Mouse (Mus musculus) Patski (cell line): ENCODE measurements around the gene Utf1. TPM values are rescaled to one million over a fixed set of nuclear protein-coding genes. Genes with fewer than 3 reads are reported as not detected.
A peak's percentile ranks its signal among the peaks of the same experiment; 100 is the strongest.

Experiments used
- ATAC-seq: fragments of 100-300 bp; one replicate; pipeline ENCODE4 v1.8.0; 2021
- CTCF ChIA-PET: fragments of 350-600 bp; sonication (Branson Sonifier 250); formaldehyde crosslinking; loops from one replicate; lab custom pipeline; 2022; ENCODE audit warnings: inconsistent platforms; lab: Charles Lee
- POLR2A ChIA-PET: fragments of 350-600 bp; sonication (Branson Sonifier 250); formaldehyde crosslinking; loops from one replicate; lab custom pipeline; 2022; ENCODE audit warnings: antibody characterized with exemption, inconsistent platforms; lab: Charles Lee
- DNase-seq: peaks from one replicate; pipeline ENCODE4 v3.0.0-alpha.2; 2011; ENCODE audit warnings: low read depth, low spot score
- H3K27me3 ChIP-seq: fragments of 371-371 bp; one replicate; pipeline ENCODE4 v1.5.1; 2021
- CTCF ChIP-seq: fragments of 100-300 bp; IDR thresholded peaks from one replicate; pipeline ENCODE4 v1.5.1; 2021
- in situ Hi-C: fragments of 300-500 bp; cut with MboI; formaldehyde crosslinking; loops from 3 replicates; pipeline ENCODE4 v1.11.1; 2018; ENCODE audit warnings: low pct_unique_long_range_greater_than_20kb, mixed read lengths
- polyA plus RNA-seq: library from polyadenylated mRNA; unstranded; gene quantifications from one replicate; pipeline ENCODE4 v1.2.3, GENCODE M21; 2021

Utf1 gene
- polyA plus RNA-seq, 1 experiment from 2014 or later = not detected

- no peak for DNase-seq
- TF ChIP-seq CTCF = no peak
- ChIA-PET CTCF (interaction anchor here (1.5 to 4.2 kb wide), 2 partner anchors 11 to 13 kb away, joined by 4 to 17 read pairs; no protein-coding TSS in a partner anchor), POLR2A (interaction anchor here (0.6 kb wide), 1 partner anchor 34 kb away, joined by 5 read pairs; no protein-coding TSS in a partner anchor)
- no peaks in the 10 kb centered on the region for H3K27me3 ChIP-seq
- no peak for ATAC-seq
- in situ Hi-C loops = no loop called here
Measured at GRCm38 (mm10) chr7:139984505-139984904, 40.9 kb downstream of the Utf1 start.

- no peak for ATAC-seq
- TF ChIP-seq CTCF = no peak
- POLR2A ChIA-PET = no interaction called here
- CTCF ChIA-PET = interaction anchor here (4.2 kb wide), 1 partner anchor 7 kb away, joined by 17 read pairs; no protein-coding TSS in a partner anchor
- no peaks in the 10 kb centered on the region for H3K27me3 ChIP-seq
- no peak for DNase-seq
- in situ Hi-C loops = no loop called here
Measured at GRCm38 (mm10) chr7:139988272-139988671, 44.7 kb downstream of the Utf1 start.

- in situ Hi-C loops = loop anchor here (10.0 kb wide), 1 partner anchor 86 kb away; no protein-coding TSS in a partner anchor
- TF ChIP-seq CTCF = no peak
- CTCF ChIA-PET = interaction anchor here (7.4 kb wide), 1 partner anchor 20 kb away, joined by 113 read pairs; no protein-coding TSS in a partner anchor
- no peak for DNase-seq
- ATAC-seq = no peak
- POLR2A ChIA-PET = interaction anchor here (0.6 kb wide), 1 partner anchor 324 kb away, joined by 15 read pairs; no protein-coding TSS in a partner anchor
- no peaks in the 10 kb centered on the region for H3K27me3 ChIP-seq
Measured at GRCm38 (mm10) chr7:139990864-139991394, 47.3 kb downstream of the Utf1 start.

GRCm38 (mm10) chr7:139992406-139992805 lies 48.8 kb downstream of the Utf1 start, which contains the start of gene Adam8:
Adam8 (minus strand) TSS chr7:139992562.
- TF ChIP-seq CTCF = no peak
- in situ Hi-C loops = loop anchor here (10.0 kb wide), 1 partner anchor 88 kb away; no protein-coding TSS in a partner anchor
- no peak for DNase-seq
- ATAC-seq = no peak
- ChIA-PET POLR2A (interaction anchor here (0.5 kb wide), 1 partner anchor 125 kb away, joined by 3 read pairs; no protein-coding TSS in a partner anchor), CTCF (interaction anchor here (0.8 to 7.4 kb wide), 4 partner anchors 10 to 21 kb away, joined by 3 to 113 read pairs (median 4); no protein-coding TSS in a partner anchor)
- no peaks in the 10 kb centered on the region for H3K27me3 ChIP-seq

GRCm38 (mm10) chr7:139993532-139993931 lies 49.9 kb downstream of the Utf1 start:
- no peak for DNase-seq
- ATAC-seq = peak; percentile 36
- ChIA-PET CTCF (interaction anchor here (0.8 to 7.4 kb wide), 9 partner anchors 7 to 309 kb away, joined by 3 to 113 read pairs (median 5); partner anchors contain the start of gene 6430531B16Rik), POLR2A (no interaction called here)
- no peak for TF ChIP-seq CTCF
- H3K27me3 ChIP-seq = no peaks in the 10 kb centered on the region
- in situ Hi-C loops = loop anchor here (10.0 kb wide), 1 partner anchor 89 kb away; no protein-coding TSS in a partner anchor

- in situ Hi-C loops = loop anchor here (10.0 kb wide), 1 partner anchor 89 kb away; no protein-coding TSS in a partner anchor
- ChIA-PET CTCF (interaction anchor here (0.7 to 7.4 kb wide), 16 partner anchors 8 to 310 kb away, joined by 3 to 113 read pairs (median 4); partner anchors contain the start of gene 6430531B16Rik), POLR2A (no interaction called here)
- DNase-seq = no peak
- ATAC-seq = no peak
- no peak for TF ChIP-seq CTCF
- no peaks in the 10 kb centered on the region for H3K27me3 ChIP-seq
Measured at GRCm38 (mm10) chr7:139994202-139994601, 50.6 kb downstream of the Utf1 start.

GRCm38 (mm10) chr7:139994676-139995075 lies 51.1 kb downstream of the Utf1 start:
- H3K27me3 ChIP-seq = no peaks in the 10 kb centered on the region
- CTCF ChIA-PET = interaction anchor here (0.7 to 7.4 kb wide), 16 partner anchors 8 to 311 kb away, joined by 3 to 113 read pairs (median 4); partner anchors contain the start of gene 6430531B16Rik
- DNase-seq (no peak), ATAC-seq (peak; percentile 60)
- no peak for TF ChIP-seq CTCF
- in situ Hi-C loops = loop anchor here (5.0 to 10.0 kb wide), 2 partner anchors 32 to 90 kb away; no protein-coding TSS in a partner anchor
- POLR2A ChIA-PET = no interaction called here

Other genes starting within 250 kb of the Utf1 start
- gene Adgra1, start 109.6 kb upstream of the Utf1 start, polyA plus RNA-seq = 55.9 TPM
- 0.54 TPM for gene Kndc1, start 49.1 kb upstream of the Utf1 start, polyA plus RNA-seq
- 0.18 TPM for gene 6430531B16Rik, start 35.0 kb downstream of the Utf1 start, polyA plus RNA-seq
- gene Adam8, start 48.8 kb downstream of the Utf1 start, polyA plus RNA-seq = 1.4 TPM
- gene Zfp511, start 92.6 kb downstream of the Utf1 start, polyA plus RNA-seq = 28.8 TPM
- gene Tubgcp2, start 92.9 kb downstream of the Utf1 start, polyA plus RNA-seq = 29.2 TPM
- not detected for gene Msx3, start 105.3 kb downstream of the Utf1 start, polyA plus RNA-seq
- not detected for gene Caly, start 138.8 kb downstream of the Utf1 start, polyA plus RNA-seq
- gene Prap1, start 149.6 kb downstream of the Utf1 start, polyA plus RNA-seq = not detected
- gene Fuom, start 158.7 kb downstream of the Utf1 start, polyA plus RNA-seq = 50.1 TPM
- gene Paox, start 172.0 kb downstream of the Utf1 start, polyA plus RNA-seq = 9.8 TPM
- 170 TPM for gene Echs1, start 172.7 kb downstream of the Utf1 start, polyA plus RNA-seq
- 23.2 TPM for gene Mtg1, start 193.8 kb downstream of the Utf1 start, polyA plus RNA-seq
- gene Sprn, start 211.1 kb downstream of the Utf1 start, polyA plus RNA-seq = 0.01 TPM
- gene Olfr522, start 221.0 kb downstream of the Utf1 start, polyA plus RNA-seq = not detected
- not detected for gene Olfr523, start 229.4 kb downstream of the Utf1 start, polyA plus RNA-seq